Mouse (Mus musculus): Measurements from ENCODE around the gene Cul9. TPM values are rescaled to one million over a fixed set of nuclear protein-coding genes. Genes with fewer than 3 reads are reported as not detected.
A peak's percentile ranks its signal among the peaks of the same experiment; 100 is the strongest.

Gene Cul9
- polyA plus RNA-seq, 1 experiment from 2014 or later: 10.6 TPM

DNA sequence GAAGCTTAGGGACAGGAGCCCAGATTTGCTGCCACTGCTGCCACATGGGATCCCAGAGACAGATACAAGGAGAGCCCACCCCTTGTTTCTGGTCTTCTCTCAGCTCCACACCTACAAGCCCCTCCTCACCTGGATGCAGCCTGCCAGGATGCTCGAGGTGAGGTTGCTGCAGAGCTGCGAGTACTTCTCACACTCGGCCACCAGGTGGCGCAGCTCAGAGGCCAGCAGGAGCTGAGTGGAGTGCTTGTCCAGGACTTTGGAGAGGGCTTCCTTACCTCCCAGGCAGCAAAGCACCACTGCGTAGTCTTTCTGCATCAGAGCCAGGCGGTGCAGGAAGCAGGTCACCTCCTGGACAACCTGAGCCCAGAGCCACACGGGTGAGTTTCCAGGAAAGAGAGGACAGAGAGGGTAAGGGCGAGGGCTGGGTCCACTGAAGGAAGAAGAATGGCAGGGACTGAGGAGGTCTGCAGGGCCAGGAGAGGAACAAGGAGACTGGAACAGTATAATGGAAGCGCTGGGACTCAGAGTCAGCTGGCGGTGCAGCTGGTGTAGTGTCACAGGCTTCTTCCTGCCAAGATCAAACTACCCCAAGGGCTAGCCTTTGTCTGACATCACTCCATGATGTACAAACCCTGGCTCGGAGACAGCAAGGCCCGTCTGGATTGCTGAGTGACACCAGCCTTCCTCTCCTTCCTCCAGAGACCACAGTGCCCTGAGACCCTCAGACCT, 20.4 kb downstream of the Cul9 start:
- Histone ChIP-seq H3K9ac (no peak overlapping the region), H3K27me3 (peaks cover 11% of the 10 kb centered on the region), H3K36me3 (peaks cover 17% of the 10 kb centered on the region; the same call in 1 of the 2 replicates), H3K27ac (replicated peaks) (no peak overlapping the region), H3K4me1 (no peaks in the 10 kb centered on the region), H3K9me3 (replicated peaks) (no peaks in the 10 kb centered on the region), H3K4me3 (replicated peaks) (no peak overlapping the region), H3K4me2 (replicated peaks) (no peak overlapping the region)
- 33% methylated on average over 12 of the region's 12 CpGs for WGBS
- ATAC-seq (ENCODE audit: insufficient number of reproducible peaks, low FRiP score, low TSS enrichment, low read depth): no peak

DNA sequence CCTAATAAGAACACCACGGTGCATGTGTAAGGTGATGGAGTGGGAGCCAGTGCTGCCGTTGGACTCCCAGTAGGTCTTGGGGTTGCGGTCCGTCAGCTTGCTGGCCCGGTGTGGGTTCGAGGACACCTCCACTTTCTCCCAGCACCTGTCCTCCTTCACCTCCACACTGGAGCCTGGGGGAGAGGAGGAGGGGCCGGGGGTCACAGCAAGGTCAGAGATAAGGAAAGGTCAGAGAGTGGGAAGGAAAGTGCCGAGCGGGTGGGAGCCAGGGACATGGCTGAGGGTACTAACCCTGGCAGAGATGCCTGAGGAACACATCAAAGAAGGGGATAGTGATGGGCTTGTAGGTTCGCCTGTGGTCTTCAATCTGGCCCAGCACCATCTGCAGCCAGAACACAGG, 21.1 kb downstream of the Cul9 start:
- no peaks in the 10 kb centered on the region for H3K4me1 ChIP-seq
- H3K9ac ChIP-seq: no peak overlapping the region
- H3K36me3 ChIP-seq: peaks cover 17% of the 10 kb centered on the region; the same call in 1 of the 2 replicates
- 89% methylated on average over 10 of the region's 10 CpGs for WGBS
- peaks cover 11% of the 10 kb centered on the region for H3K27me3 ChIP-seq
- H3K27ac ChIP-seq (replicated peaks): no peak overlapping the region
- ATAC-seq (ENCODE audit: insufficient number of reproducible peaks, low FRiP score, low TSS enrichment, low read depth): no peak
- no peaks in the 10 kb centered on the region for H3K9me3 ChIP-seq (replicated peaks)
- H3K4me2 ChIP-seq (replicated peaks): no peak overlapping the region
- no peak overlapping the region for H3K4me3 ChIP-seq (replicated peaks)

DNA sequence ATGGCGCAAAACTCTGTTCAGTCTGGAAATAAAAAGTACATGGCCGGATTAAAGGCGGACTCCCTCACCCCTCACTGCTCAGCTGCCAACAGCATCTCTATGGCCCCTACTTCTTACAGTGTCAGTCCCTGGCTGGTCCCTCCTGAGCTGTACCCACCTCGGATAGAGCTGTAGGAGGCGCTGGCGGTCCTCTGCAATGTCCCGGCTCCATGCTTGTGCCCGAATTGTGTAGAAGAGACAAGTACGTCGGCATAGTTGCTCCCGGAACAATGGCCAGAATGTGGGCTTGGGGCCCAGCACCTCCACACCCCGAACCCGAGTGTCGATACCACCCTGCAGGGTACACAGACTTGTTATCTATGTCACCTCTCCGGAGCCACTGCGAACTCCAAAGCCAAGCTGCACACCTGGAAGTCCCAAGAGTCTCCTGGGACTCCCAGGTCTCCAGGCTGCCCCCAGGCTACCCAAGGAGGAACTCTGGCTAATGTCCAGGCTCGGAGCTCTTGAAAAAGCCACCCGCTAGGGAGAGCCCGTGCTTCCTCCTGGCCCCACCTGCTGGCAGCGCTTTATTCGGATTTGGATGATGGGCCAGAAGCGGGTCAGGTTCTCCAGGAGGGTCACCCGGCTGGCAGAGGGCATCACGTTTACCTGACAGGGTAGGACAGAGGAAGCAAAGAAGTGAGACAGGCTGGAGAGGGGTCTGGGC, 24.1 kb downstream of the Cul9 start:
- 40% methylated on average over 24 of the region's 24 CpGs for WGBS
- no peak for ATAC-seq (ENCODE audit: insufficient number of reproducible peaks, low FRiP score, low TSS enrichment, low read depth)
- Histone ChIP-seq H3K4me1 (no peaks in the 10 kb centered on the region), H3K4me3 (replicated peaks) (no peak overlapping the region), H3K36me3 (peaks cover 12% of the 10 kb centered on the region; the same call in 1 of the 2 replicates), H3K9ac (no peak overlapping the region), H3K27ac (replicated peaks) (no peak overlapping the region), H3K4me2 (replicated peaks) (no peak overlapping the region), H3K27me3 (peaks cover 11% of the 10 kb centered on the region), H3K9me3 (replicated peaks) (no peaks in the 10 kb centered on the region)

DNA sequence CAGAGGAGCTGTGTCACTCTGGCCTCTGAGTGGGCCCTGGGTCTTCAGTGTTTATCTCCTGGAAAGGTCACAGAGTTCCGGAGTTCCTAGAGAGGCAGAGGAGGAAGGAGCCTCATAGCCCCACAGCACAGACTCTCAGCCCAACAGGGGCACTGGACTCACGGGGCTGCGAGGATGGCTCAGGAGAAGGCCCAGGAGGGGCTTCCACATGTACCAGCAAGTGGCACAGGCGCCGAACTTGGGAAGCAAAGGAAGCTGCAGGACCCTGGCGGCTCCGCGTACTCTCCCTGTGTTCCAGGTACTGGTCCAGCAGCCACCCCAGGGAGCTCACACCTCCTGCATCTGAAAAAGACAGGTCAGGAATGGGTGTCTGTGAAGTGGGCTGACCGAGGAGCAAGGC, 25.0 kb downstream of the Cul9 start:
- H3K27ac ChIP-seq (replicated peaks): no peak overlapping the region
- peaks cover 12% of the 10 kb centered on the region; the same call in 1 of the 2 replicates for H3K36me3 ChIP-seq
- no peaks in the 10 kb centered on the region for H3K9me3 ChIP-seq (replicated peaks)
- no peaks in the 10 kb centered on the region for H3K4me1 ChIP-seq
- no peak overlapping the region for H3K4me3 ChIP-seq (replicated peaks)
- H3K27me3 ChIP-seq: peaks cover 11% of the 10 kb centered on the region
- H3K4me2 ChIP-seq (replicated peaks): peak overlapping the region; percentile 39; the same call in 1 of the 2 replicates
- WGBS: 77% methylated on average over 9 of the region's 9 CpGs
- no peak overlapping the region for H3K9ac ChIP-seq
- ATAC-seq (ENCODE audit: insufficient number of reproducible peaks, low FRiP score, low TSS enrichment, low read depth): no peak

DNA sequence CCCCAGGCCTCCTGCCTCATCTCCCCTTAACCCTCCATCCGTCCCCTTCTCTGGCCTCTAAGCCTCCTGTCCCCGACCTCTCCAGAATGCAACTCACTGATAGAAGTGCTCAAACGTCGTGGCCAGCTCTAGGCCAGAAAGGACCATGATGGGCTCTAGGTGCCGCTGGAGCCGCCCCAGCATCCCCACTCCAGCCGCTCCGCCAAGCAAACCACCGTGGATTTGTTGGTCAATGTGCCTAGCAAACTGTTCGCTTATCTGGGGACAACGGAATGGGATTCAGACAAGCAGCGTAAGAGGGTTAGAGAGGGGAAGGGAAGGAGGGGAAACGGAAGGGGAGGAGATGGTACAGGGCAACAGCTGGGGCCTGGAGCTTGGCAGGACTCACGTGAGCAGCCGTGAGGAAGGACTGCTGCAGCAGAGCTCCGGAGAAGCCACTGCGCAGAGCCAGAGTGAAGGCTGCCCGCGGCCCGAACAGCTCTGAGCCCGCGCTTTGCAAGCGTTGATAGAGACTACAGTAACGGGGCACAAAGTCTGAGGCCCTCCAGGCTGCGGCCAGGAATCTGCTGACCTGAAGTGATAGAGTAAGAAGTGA, 25.7 kb downstream of the Cul9 start:
- H3K36me3 ChIP-seq: peaks cover 12% of the 10 kb centered on the region; the same call in 1 of the 2 replicates
- H3K4me2 ChIP-seq (replicated peaks): peak overlapping the region; percentile 39
- H3K9me3 ChIP-seq (replicated peaks): no peaks in the 10 kb centered on the region
- no peak for ATAC-seq (ENCODE audit: insufficient number of reproducible peaks, low FRiP score, low TSS enrichment, low read depth)
- 38% methylated on average over 25 of the region's 25 CpGs for WGBS
- H3K27me3 ChIP-seq: peaks cover 11% of the 10 kb centered on the region
- H3K4me1 ChIP-seq: no peaks in the 10 kb centered on the region
- H3K27ac ChIP-seq (replicated peaks): no peak overlapping the region
- H3K9ac ChIP-seq: 0 out of 2 replicates have a peak overlapping the region, but pooled peaks have one; percentile 2
- peak overlapping the region; percentile 18 for H3K4me3 ChIP-seq (replicated peaks)

DNA sequence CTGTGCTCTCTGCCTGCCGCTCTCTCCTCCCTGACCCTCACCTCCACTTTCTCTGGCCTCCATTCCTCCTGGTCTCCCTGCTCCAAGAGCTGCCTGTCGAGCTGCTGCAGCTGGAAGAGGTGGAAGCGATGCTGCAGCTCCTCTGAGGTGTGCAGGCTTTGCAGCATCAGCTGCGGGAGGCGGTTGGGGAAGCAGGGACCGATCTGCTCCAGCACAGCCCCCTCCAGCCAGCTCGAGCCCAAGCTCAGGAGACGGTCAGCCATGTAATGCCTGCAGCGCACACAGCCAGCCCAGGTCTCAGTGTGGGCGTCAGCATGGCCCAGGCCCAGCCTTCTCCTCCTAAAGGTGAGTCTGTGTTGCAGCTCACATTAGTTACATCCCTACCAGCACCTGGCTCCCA, 26.2 kb downstream of the Cul9 start:
- H3K4me2 ChIP-seq (replicated peaks): peak overlapping the region; percentile 39
- H3K27me3 ChIP-seq: peaks cover 11% of the 10 kb centered on the region
- WGBS: 47% methylated on average over 10 of the region's 10 CpGs
- no peaks in the 10 kb centered on the region for H3K4me1 ChIP-seq
- ATAC-seq (ENCODE audit: insufficient number of reproducible peaks, low FRiP score, low TSS enrichment, low read depth): no peak
- H3K4me3 ChIP-seq (replicated peaks): peak overlapping the region; percentile 18
- H3K27ac ChIP-seq (replicated peaks): no peak overlapping the region
- H3K36me3 ChIP-seq: peaks cover 9% of the 10 kb centered on the region; the same call in 1 of the 2 replicates
- 0 out of 2 replicates have a peak overlapping the region, but pooled peaks have one; percentile 2 for H3K9ac ChIP-seq
- no peaks in the 10 kb centered on the region for H3K9me3 ChIP-seq (replicated peaks)

DNA sequence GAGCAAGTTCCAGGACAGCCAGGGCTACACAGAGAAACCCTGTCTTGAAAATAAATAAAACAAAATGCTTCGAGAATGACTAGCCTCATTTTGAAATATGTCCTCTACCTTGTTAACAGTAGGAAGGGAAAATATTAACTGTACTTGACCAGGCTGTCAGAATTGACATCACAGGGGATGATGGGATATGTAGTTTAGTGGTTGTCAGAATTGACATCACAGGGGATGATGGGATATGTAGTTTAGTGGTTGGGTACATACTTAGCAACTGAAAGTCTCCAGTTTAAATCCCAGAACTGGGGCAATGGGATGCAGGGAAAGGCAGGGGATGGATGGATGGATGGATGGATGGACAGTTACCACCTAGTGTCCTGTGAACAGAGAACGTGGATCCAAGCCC, 32.9 kb downstream of the Cul9 start:
- Histone ChIP-seq H3K9me3 (replicated peaks) (no peaks in the 10 kb centered on the region), H3K36me3 (0 out of 2 replicates have a peak, but pooled peaks cover 4% of the 10 kb centered on the region), H3K27me3 (no peaks in the 10 kb centered on the region), H3K4me1 (no peaks in the 10 kb centered on the region), H3K4me2 (replicated peaks) (no peak overlapping the region), H3K9ac (no peak overlapping the region), H3K27ac (replicated peaks) (no peak overlapping the region), H3K4me3 (replicated peaks) (no peak overlapping the region)
- WGBS: 68% methylated on average over 2 of the region's 2 CpGs
- no peak for ATAC-seq (ENCODE audit: insufficient number of reproducible peaks, low FRiP score, low TSS enrichment, low read depth)

DNA sequence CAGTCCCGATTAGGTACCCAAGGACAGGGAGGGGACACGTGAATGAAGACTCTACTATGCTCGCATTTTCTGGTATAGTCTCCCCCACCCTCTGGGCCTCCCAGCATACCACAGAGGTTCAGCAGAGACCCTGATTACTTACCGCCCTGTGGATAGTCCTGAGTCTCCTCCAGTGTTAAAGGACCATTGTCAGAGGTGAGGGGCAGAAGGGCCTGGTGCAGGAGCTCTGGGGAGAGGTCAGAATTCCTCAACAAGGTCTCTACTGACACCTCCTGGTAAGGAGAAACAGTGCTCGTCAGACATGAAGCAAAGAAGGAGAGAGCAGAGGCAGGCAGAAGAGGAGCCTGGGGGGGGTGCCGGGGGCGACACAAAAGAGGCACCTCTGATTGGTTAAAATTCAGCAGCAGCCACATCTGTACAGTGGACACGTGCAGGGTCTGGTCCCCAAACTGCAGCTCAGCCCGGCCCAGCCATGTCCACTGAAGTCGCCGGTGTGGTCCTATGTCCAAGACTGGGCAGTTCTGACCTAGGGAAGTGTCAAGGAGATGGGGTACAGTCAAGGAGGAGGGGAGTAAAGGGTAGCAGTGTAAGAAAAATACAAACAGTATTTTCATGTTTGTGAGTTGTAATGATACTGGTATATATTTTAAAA, 35.0 kb downstream of the Cul9 start:
- Histone ChIP-seq H3K4me2 (replicated peaks) (no peak overlapping the region), H3K9me3 (replicated peaks) (no peaks in the 10 kb centered on the region), H3K9ac (no peak overlapping the region), H3K27ac (replicated peaks) (no peak overlapping the region), H3K4me3 (replicated peaks) (no peak overlapping the region), H3K36me3 (no peaks in the 10 kb centered on the region), H3K4me1 (no peaks in the 10 kb centered on the region), H3K27me3 (no peaks in the 10 kb centered on the region)
- WGBS: 44% methylated on average over 11 of the region's 11 CpGs
- ATAC-seq (ENCODE audit: insufficient number of reproducible peaks, low FRiP score, low TSS enrichment, low read depth): peak; percentile 43; the same call in 1 of the 2 replicates

DNA sequence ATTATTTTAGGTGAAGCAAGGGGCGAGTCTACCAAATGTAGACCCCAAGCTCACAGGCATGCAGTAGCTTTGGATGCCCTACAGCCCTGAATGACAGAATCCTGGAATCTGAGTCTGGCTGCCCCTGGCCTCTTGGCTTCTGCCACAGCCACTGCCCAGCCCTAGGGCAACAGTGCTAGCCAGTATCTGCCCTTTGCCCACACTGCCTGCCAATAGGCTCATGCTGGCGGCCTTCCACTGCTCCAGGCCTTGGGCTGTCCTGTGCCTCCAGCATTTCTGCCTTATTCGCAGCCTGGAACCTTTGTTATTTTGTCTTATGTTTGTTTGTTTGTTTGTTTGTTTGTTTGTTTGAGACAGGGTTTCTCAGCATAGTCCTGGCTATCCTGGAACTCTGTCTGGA, 40.6 kb downstream of the Cul9 start:
- Histone ChIP-seq H3K4me1 (no peaks in the 10 kb centered on the region), H3K4me2 (replicated peaks) (no peak overlapping the region), H3K4me3 (replicated peaks) (no peak overlapping the region), H3K27ac (replicated peaks) (no peak overlapping the region), H3K9ac (no peak overlapping the region), H3K27me3 (no peaks in the 10 kb centered on the region), H3K9me3 (replicated peaks) (no peaks in the 10 kb centered on the region), H3K36me3 (0 out of 2 replicates have a peak, but pooled peaks cover 4% of the 10 kb centered on the region)
- 87% methylated on average over 3 of the region's 3 CpGs for WGBS
- no peak for ATAC-seq (ENCODE audit: insufficient number of reproducible peaks, low FRiP score, low TSS enrichment, low read depth)

DNA sequence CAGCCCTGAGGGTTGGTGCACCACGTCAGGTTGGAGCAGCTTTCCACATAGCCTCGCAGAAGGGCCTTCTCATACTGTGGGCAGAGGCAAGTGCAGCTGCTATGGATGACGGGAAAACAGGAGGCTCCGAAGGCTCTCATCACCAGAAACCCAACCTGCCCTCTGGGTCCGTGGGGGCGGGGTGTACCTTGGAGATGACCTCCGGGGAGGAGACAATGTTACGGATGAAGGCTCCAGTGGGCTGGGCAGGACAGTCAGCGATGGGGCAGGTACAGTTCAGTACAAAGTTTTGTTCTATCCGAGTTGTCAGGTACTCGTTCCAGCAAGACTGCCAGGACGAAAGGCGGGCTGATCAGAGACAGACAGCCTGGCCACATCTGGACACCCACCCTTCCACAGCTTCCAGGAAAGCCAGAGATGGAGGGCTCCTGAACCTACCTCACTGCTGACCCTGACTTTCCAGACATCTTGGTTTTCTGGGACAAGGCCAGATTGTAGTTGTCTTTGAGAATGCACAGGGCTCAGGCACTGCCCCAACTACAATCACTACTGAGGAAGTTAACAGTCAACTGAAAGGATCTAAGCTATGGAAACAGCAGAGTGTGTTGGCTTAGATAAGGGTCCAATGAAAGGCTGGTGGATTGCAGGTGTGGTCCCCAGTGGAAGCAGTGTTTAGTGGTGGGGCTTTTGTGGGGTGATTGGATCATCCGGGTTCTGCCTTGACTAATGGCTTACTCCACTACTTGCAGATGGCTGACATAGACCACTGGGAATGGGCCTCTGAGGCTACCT, 42.1 kb downstream of the Cul9 start:
- no peak for ATAC-seq (ENCODE audit: insufficient number of reproducible peaks, low FRiP score, low TSS enrichment, low read depth)

More for the DNA sequence above, 42.1 kb downstream of the Cul9 start:
- Histone ChIP-seq H3K4me1 (no peaks in the 10 kb centered on the region), H3K4me2 (replicated peaks) (no peak overlapping the region), H3K4me3 (replicated peaks) (no peak overlapping the region), H3K27me3 (no peaks in the 10 kb centered on the region), H3K9me3 (replicated peaks) (no peaks in the 10 kb centered on the region), H3K9ac (no peak overlapping the region), H3K27ac (replicated peaks) (no peak overlapping the region), H3K36me3 (peaks cover 13% of the 10 kb centered on the region; the same call in 1 of the 2 replicates)
- 71% methylated on average over 14 of the region's 14 CpGs for WGBS

Measured in embryonic facial prominence, embryonic 15.5 days (tissue).